Mouse (Mus musculus) kidney, postnatal 4 days (tissue): ENCODE data around the gene Dynlrb2.

Source experiments
- DNase-seq, 2 experiments: peaks; one replicate each; pipeline ENCODE4 v3.0.0; 2021; ENCODE audit warnings: mixed read lengths in 2 of 2

The Dynlrb2 gene

DNA sequence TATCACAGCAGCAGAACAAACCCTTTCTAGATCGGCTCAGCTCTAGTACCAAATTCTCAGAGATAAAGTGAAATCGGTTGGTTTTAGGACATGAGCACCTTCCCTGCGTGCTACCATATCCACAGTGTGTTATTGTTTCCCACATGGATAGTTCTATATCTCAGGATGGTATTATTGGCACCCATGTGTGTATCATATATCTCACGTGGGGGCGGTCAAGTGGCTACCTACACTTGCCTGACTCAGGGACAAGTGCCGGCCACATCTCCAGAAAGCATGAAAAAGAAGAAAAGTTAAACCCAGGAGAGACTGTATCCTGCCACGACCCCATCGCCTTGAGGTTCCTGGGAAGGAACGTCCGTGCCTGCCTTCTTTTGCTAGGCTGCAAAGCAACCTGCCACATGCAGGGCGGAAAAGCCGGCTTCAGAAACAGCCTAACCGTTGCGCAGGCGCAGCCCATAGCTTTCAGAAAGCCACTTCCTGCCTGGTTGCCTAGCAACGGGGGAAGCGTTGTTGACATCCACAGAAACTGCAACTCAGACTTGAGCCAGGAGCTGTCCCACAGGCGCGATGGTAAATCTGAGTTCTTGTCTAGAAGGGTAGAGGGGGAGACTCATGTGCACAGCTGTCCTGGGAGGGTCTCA lies at the start of gene Dynlrb2:
TSS of gene Dynlrb2 (plus strand) at position 498 of the 644 bp plus-strand sequence.
- DNase-seq, result peak; percentile 95 to 98

DNA sequence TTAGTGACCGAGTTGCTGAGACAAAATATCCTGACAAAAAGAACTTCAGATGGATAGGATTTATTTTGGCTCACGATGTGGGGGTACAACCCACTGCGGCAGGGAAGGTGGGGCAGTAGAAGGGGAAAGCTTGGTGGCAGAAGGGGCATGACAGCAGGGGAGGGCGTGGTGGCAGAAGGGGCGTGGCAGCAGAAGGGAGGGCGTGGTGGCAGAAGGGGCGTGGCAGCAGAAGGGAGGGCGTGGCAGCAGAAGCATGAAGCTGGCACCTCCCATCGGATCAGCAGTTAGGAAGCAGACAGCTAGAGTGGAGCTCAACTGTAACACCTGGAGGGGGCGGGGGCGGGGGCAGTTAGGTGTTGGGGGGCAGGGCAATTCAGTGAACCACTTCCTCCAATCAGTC lies 46.2 kb upstream of the Dynlrb2 start:
- DNase-seq, result no peak

DNA sequence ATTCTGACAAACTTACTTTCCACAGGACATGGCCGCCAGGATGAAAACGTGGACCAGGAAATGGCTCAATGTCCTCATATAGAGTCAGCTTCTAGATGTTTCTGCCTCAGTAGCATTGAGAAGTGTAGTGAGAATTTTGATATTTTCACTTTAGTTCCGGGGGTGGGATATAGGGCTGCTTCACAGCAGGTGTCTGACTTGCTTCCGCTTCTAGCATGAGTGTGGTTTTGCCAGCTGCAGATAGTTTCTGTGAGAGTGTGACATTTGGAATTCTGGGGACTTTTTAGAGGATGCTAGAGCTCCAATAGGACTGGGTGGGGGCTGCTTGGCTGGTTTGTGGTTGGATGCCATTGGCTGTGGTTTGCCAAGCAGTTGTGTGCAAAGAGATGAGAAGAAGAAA lies 43.3 kb upstream of the Dynlrb2 start:
- no peak for DNase-seq

DNA sequence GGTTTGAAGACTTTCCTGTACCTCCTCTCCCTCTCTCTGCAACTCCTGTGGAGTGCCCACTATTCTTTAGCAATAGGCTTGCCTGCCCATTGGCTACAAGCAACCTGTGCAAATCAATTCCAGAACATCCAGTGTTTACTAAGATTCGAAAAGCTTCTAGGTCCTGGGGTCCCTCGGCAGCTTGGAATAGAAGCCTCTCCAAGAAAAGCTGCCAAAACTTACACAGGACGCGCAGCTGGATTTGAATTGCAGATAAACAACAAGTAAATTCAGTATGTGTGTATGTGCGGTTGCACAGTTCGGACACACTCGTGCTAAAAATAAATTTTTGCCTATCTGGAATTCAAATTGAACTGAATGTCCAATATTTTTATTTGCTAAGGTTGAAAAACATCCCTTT lies 38.2 kb upstream of the Dynlrb2 start:
- DNase-seq, result no peak

DNA sequence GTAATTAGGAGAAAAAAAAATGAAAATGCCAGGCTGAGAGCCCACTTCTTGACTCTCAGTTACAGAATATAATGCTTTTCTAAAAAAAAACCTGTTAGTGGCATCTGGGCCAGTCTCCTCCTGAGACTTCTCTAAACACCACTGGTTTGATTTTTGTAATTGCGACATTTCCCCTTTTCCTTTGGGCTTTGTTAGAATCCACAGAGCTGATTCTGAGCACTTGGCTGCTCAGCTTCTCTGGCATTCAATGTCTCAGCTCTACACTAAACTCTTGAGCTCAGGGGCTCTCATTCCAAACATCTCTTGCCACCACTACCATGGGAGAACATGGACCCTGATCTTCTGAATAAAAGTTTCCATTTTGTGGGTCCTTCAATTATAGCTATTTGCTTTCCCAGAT lies 37.7 kb upstream of the Dynlrb2 start:
- no peak for DNase-seq

DNA sequence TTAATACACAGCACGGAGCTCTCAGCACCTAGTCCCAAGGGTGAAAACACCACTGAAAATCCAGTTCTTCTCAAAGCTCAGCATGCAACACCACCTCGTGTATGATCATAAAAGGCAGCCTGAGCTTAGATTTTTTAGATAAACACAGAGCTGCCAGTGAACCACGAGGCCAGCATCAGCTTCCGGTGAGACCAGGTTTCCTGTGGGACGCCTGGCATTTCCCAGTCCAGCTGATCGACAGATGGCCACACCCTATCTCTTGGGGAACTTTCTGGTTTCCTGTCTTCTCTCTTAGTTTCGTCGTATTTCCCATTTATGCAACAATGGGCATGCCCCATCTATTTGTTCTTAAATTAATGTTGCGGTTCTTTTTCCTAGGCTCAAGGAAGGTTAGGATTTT lies 26.8 kb upstream of the Dynlrb2 start:
- DNase-seq, result no peak

DNA sequence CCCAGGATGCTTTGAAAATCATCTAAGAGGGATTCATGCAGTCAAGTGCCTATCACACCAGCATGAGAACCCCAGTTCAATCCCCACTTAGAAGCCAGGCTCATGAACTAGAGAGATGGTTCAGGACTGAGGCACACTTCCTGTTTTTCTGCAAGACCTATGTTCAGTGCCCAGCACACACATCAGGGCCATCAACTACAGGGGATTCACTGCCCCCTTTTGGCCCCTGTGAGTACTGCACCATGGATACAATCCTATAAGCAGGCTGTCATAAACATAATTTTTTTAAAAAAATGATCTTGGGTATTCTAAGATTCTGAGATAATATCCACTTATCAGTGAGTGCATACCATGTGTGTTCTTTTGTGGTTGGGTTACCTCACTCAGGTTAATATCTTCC lies 26.1 kb upstream of the Dynlrb2 start:
- DNase-seq, result no peak

DNA sequence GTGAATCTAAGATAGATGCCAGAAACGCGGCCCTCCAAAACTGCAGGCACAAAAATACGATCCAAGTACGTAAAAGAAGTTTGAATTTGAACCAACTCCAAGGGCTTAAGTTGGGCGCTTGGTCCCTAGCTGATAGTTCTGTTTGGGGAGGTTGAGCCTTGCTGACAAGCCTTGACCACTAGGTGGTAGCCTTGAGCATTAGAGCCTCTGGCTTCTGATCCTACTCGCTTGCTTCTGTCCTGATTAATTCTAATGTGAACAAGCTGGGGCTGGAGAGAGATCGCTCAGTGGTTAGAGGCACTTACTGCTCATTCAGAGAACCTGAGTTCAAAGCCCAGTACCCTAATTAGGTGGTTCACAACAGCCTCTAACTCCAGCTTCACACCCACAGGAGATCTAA lies 23.9 kb upstream of the Dynlrb2 start:
- DNase-seq, result peak; percentile 71 to 79

DNA sequence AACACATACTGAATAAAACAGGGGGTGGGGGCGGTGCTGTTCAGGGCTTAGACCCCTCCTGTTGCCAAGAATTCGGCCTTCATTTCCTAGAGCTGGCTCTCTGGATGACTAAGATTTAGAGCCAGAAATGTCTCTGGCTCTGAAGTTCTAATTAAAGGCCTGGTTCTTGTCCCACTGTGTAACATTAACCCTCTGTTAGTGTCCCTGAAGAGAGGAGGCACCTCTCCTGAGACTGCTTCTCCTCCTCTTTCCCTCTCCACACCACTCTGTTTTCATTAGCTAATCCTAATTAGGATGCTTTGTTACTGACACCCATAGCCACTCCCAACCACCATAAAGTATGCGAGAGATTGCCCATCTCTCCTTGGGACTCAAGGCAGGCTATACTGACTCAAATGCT lies 22.0 kb upstream of the Dynlrb2 start:
- DNase-seq, result no peak

DNA sequence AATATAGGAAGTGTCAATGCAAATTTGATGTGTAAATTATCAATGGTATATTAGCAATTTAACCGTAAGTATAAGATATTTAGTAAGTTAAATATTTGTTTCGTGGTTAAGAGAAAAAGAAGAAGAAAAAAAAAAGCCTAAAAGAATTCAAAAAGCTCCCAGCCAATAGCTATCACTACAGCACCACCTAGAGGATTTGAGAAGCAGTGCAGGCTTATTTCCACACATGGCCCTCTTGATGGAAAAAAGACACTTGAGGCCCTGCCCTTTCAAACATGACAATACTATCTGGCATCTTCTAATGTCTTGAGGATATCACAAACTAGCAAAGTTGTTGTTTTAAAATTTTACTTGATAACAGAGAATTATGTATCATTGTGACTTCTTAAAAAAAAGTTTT lies 20.7 kb upstream of the Dynlrb2 start:
- no peak for DNase-seq

DNA sequence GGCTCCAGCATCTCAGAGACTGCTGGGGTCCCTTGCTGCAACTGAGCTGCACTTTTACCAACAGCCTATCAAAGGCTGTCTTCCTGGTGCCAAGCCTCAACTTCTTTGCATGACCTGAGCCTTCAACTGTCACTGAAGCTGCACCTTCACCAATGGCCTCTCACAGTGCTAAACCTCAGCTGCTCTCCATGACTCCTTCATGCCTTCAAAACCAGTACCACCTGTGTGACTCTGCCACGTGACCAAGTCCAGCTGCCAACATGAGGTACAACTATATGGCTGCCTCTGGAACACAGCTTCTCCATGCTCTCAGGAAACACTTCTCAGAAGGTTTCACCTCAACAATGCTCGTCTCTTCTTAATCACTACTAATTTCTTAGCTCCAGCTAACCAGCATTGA lies 16.2 kb upstream of the Dynlrb2 start:
- DNase-seq, result no peak

DNA sequence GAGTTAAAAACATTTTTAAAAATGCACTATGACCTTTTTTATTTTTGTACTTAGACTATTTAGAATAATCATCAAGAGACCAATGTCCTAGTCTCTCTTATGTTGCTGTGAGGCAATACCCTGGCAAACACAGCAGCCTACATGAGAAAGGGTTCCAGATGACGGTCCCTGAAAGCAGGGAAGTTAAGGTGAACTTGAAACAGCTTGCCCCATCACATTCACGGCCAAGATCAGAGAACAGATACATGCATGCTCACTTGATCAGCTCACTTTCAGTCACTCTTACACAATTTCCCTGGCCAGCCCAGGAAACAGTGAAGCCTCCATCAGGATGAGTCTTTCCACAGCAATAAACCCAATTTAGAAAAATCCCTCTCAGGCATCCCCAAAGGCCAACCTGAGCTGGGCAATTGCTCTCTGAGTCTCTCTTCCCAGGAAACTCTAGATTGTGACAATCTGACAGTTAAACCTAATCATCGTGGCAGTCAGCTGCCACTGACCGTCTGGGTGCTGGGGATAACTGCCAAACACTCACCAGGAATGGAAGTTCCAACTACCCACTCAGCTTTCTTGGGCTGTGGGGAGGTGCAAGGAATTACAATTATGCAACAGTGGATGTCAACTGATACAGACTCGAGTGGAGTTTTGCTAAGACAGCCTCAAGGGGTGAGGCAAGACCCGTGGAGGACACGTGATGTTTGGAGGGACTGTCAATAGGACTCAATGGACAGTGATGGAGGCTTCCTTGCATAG lies 4.5 kb upstream of the Dynlrb2 start:
- DNase-seq, result no peak

DNA sequence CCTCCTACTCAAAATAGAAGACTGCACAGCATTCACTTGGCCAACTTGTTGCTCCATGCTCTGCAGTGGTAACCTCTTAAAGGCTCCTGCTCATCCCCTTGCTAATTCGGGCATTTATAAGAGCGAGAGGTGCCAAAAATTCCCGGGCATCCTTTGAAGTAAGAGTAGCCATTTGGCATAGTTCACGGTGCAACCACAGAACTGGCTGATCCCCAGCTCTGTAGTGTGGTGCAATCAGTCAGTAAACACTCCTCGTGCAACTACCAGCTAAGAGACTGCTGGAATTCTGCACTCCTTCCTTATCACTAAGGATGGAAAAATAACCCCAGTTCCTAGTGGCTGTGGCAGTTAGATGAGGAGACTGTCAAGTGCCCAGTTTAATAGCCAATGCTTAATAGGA lies 3.9 kb downstream of the Dynlrb2 start:
- no peak for DNase-seq

DNA sequence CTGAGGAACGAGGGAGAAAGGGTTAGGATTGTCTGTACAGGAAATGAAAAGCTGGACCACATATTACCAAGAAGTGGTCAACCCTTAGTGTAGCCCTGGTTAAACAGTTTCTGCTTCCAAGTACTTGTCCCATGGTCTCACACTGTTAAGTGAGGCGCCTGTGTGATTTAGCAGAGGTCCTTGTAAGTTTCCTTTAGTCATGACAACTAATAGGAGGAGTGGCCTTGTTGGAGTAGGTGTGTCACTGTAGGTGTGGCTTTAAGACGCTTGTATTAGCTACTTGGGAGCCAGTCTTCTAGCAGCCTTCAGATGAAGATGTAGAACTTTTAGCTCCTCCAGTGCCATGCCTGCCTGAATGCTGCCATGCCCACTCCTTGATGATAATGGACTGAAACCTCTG lies 4.5 kb downstream of the Dynlrb2 start:
- DNase-seq, result no peak

DNA sequence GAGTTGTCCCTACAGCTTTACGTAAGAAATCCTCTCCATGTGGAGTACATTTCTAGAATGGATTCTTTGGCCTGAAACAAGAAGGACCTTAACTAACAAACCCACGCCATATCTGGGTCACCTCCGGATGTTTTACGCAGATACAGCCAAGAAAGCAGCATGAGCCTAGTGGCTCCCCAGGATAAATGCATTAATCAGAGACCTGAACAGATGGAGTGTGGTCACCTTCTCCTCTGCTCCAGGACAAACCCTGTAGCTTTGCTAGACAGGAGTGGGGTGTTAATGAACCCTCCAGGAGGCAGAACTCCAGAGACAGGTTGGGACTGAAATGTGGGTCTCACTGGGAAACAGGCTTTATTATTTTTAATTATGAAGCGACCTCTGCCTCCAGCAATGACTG lies 14.9 kb downstream of the Dynlrb2 start:
- DNase-seq, result no peak

DNA sequence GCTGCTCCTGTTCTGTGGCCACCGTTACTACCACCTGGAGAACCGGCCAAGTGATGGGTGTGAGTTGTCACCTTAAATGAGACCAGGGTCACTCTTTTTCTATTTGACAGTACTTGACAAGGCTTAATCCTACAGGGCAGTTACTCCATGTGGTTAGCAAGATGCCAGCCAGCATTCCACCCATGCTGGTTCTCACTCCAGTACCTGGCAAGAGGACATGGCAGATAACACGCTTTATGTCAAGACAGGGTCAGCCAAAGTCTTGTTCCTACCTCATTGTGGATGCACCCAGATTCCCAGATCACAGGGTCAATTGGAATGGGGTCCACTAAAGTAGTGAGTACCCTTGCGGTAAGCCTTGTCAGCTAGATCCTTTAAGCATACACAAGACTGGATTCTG lies 16.4 kb downstream of the Dynlrb2 start:
- DNase-seq, result no peak

DNA sequence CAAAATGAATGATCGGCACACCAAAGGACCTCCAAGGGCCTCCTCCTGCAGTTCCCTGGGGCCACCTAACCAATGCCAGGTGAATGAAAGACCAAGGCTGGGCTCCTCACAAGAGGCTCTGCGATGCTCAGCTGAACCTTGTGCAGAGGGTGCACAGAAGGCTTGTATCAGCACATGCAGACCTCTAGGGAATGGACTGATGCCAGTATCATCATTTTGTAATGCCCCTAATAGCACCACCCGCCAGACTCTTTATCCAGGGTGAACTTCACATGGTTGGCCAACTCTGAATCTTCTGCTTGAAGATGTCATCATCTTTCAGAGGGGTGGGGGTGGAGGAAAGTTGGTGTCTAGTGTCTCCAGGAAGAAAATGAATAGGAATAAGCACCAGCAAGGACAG lies 16.9 kb downstream of the Dynlrb2 start:
- DNase-seq, result no peak

DNA sequence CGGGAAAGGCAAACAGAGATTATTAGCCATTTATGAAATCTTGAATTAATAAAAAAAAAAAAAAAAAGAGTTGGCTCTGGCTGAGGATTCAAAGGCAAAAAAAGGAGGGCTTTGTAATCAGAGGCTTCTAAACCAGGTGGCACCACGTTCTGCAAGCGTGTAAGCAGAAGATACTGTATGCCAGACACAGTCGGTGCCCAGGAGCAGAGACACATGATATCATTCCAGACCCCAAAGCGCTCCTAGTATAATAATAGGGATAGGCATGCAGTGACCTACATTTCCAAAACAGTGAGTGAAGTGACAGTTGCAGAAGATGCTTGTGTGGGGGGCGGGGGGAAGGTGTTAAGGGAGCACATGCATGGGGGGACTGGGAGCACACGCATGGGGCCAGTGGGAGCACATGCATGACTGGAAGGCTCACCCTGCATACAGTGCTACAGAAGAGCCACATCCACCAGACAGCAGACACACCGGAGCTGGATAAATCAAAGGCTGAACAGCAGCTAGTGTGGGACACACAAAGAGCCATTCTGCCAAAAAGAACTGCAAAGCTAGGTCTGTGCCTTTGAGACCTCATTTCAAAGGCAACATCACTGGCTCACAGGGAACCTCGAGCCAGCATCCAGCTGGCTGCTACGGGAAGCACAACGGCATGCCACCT lies 17.5 kb downstream of the Dynlrb2 start:
- DNase-seq, result no peak

DNA sequence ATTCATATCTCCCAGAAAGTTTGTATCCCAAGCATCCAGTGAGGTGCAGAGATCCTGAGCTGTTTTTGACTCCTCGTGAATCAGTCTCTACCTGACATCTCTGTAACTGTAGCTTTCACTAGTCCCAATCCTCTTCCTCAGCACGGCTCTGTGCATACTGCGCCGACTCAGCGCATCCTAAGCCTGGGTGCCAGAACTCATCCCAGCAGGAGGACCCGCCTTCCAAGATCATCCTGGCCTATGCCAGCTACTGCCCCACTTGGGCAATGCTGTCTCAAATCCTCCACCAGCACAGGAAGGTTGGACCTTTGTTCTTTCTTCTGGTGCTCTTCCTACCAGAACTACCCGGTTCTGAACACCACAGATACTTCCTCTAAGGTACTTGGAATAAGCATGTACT lies 20.1 kb downstream of the Dynlrb2 start:
- DNase-seq, result no peak

DNA sequence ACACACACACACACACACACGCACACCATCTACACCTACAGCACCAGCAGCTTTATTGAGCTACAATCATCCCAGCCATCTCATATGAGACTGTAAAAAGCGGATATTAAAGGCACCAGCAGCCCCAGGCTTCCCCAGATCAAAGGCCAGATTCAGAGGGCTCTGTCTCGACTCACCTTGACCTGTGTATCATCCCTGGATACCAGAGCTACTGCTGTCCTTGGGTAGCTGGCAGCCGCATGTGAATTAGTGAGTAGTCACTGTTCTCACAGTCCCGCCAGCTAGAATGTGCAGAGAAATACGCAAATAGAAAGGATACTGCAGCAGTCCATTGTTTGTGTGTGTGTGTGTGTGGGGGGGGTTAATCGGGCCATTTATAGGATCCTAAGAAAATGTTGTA lies 24.0 kb downstream of the Dynlrb2 start:
- no peak for DNase-seq

DNA sequence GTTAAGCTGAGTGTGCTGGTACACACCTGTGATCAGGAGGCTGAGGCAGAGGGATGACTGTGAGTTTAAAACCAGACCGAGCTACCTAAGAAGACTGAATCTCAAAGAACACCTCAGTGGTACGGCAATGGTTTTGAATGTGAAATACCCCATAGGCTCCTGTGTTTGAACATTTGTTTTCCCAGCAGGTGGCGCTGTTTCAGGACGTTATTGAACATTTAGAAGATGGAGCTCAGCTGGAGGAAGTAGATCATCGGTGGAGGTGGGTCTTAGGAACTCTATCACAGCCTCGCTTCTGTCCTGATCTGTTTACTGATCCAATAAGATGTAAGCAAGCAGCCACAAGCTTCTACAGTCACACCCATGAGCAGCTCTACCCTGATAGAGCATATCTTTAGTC lies 28.3 kb downstream of the Dynlrb2 start:
- DNase-seq, result peak in 1 of 2 experiments; percentile 9

DNA sequence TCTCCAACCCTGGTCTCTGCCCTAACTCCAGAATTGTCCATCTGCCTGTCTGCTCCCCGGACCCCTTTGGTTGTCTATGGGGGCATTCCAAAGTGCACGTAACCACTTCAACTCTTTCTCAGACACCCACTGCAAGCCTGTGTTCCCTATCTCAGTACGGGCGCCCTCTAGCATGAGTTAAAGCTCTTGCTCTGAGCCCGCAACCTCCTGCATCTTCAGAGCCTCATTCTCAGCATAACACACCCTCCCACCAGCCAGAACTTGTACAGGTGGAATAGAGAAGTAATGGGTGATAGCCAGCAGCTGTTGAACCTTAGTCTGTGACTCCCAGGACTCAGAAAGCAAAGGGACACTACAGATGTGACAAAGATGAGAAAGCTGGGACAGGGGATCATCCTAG lies 32.0 kb downstream of the Dynlrb2 start:
- no peak for DNase-seq

DNA sequence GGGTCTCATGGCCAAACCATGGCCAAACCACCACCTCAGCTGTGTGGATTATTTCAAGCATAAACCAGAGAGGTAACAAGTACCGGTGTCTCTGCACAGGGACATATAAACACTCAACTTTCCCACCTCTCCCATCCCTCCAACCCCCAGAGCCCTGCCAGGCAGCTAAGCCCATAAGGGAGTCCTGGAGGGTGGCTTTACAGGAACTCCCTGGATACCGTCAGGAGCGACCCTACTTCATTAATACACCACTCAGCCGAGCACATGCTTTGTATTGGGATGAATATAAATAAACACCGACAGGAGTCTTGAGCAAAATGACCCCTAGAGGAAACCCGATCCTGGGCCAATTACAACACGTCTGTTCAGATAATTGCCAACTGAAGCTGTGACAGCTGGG lies 34.0 kb downstream of the Dynlrb2 start:
- no peak for DNase-seq

DNA sequence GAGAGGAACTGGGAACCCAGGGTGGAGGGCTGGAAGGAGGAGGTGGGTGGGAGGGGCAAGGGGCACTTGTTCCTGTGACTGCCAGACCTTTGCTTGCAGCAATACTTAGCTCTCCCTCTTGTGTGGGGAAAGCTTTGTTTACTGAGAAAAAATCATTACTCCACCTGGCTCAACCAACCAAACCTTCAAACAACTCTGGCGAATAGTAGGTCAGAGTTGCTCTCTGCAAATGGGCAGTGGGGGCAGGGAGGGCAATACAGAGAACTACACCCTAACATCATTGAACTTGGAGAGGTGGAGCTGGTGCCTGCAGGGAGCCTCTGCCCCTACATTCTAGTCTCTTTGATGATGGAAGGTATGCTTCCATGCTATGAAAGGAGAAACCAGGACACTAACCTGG lies 35.4 kb downstream of the Dynlrb2 start:
- no peak for DNase-seq
